8 mouse cellular contexts compared by ENCODE assay signal in genomic region chr10:76725682-76726285, GRCm38 (mm10). TPM values are rescaled to one million over a fixed set of nuclear protein-coding genes. Genes with fewer than 3 reads are reported as not detected.
DNase-seq lines count a peak whose midpoint lies in the region; ATAC-seq and TF ChIP-seq lines count a peak whose summit lies in the region.

TSS of gene Col6a1 (minus strand) at chr10:76726168.

- DNase-seq in layer of hippocampus, adult 18-20 months (ENCODE audit: low spot score in 2 of 2): no peak
- no peak for DNase-seq in layer of hippocampus, adult 9-11 months
- peak; percentile 27 for DNase-seq in brain, embryonic 14.5 days (ENCODE audit: low read depth)
- peak; percentile 47 to 57 for DNase-seq in heart, adult 2 months
- DNase-seq in kidney, postnatal 0 days (ENCODE audit: low spot score): peak; percentile 81
- DNase-seq in lung, adult 18-20 months: peak; percentile 4 to 46
- no peak for DNase-seq in B cell, adult 2 months

- H3K9ac ChIP-seq in heart, adult 2 months (ENCODE audit: low read depth, low read length): peak within 1 kb of the TSS; percentile 57
- peak within 1 kb of the TSS; percentile 51 for H3K9ac ChIP-seq in kidney, postnatal 0 days (ENCODE audit: low read depth, low read length)
- H3K9ac ChIP-seq in stomach, embryonic 14.5 days (replicated peaks; ENCODE audit: low read depth, low read length): peak within 1 kb of the TSS; percentile 70

- H3K79me2 ChIP-seq in heart, adult 2 months (replicated peaks; ENCODE audit: control insufficient read depth, insufficient read depth, low read length): no peaks in the 10 kb centered on the region

- TF ChIP-seq EP300 in heart, adult 2 months (IDR thresholded peaks at IDR 0.05; ENCODE audit: insufficient read depth, low read depth, low read length): no peak

- 36% methylated on average over 9 of the region's 9 CpGs for WGBS in heart, adult 2 months
- 19% methylated on average over 9 of the region's 9 CpGs for WGBS in kidney, postnatal 0 days
- WGBS in stomach, embryonic 14.5 days: 19% methylated on average over 9 of the region's 9 CpGs

- intact Hi-C loops in heart, adult 2 months (cut with DNase I): no loop called here

- TF ChIP-seq POLR2A in brain, embryonic 14.5 days (IDR thresholded peaks at IDR 0.05; ENCODE audit: borderline replicate concordance, extremely low read depth, insufficient read depth, insufficient read length, poor library complexity, severe bottlenecking): no peak
- no peak; the same call in none of the 2 replicates for TF ChIP-seq POLR2A in heart, adult 2 months (IDR thresholded peaks at IDR 0.05; ENCODE audit: insufficient read depth, low read depth, low read length)

- ATAC-seq in kidney, postnatal 0 days (replicated peaks; ENCODE audit: low FRiP score, low read depth): 0 out of 2 replicates have a peak, but pooled peaks have one; percentile 30
- peak; percentile 72; the same call in 1 of the 2 replicates for ATAC-seq in stomach, embryonic 14.5 days (ENCODE audit: insufficient number of reproducible peaks, insufficient read depth, low FRiP score, low read depth)

- peak within 1 kb of the TSS; percentile 48 for H3K4me3 ChIP-seq in heart, adult 2 months
- peak within 1 kb of the TSS; percentile 25 for H3K4me3 ChIP-seq in kidney, postnatal 0 days (replicated peaks; ENCODE audit: low read depth, low read length)
- peak within 1 kb of the TSS; percentile 37 for H3K4me3 ChIP-seq in stomach, embryonic 14.5 days (ENCODE audit: low read depth, low read length)

- peak within 1 kb of the TSS; percentile 54 for H3K4me2 ChIP-seq in kidney, postnatal 0 days (ENCODE audit: low read length)
- H3K4me2 ChIP-seq in stomach, embryonic 14.5 days (replicated peaks; ENCODE audit: low read depth, low read length): peak within 1 kb of the TSS; percentile 80

- no peaks in the 10 kb centered on the region for H3K36me3 ChIP-seq in heart, adult 2 months (ENCODE audit: control insufficient read depth, insufficient read depth, low read length)
- no peaks in the 10 kb centered on the region for H3K36me3 ChIP-seq in kidney, postnatal 0 days (ENCODE audit: insufficient read depth, low read length)
- H3K36me3 ChIP-seq in stomach, embryonic 14.5 days (ENCODE audit: control insufficient read depth, insufficient read depth, low read length): peaks cover 20% of the 10 kb centered on the region

- H3K27me3 ChIP-seq in heart, adult 2 months (ENCODE audit: control insufficient read depth, insufficient read depth, low read length): no peaks in the 10 kb centered on the region
- H3K27me3 ChIP-seq in kidney, postnatal 0 days (ENCODE audit: insufficient read depth, low read length): no peaks in the 10 kb centered on the region
- H3K27me3 ChIP-seq in stomach, embryonic 14.5 days (ENCODE audit: control insufficient read depth, insufficient read depth, low read length): no peaks in the 10 kb centered on the region

- H3K4me1 ChIP-seq in heart, adult 2 months (ENCODE audit: control insufficient read depth, insufficient read depth, low read length): peaks cover 6% of the 10 kb centered on the region
- no peaks in the 10 kb centered on the region for H3K4me1 ChIP-seq in kidney, postnatal 0 days (replicated peaks; ENCODE audit: insufficient read depth, low read length)
- peaks cover 7% of the 10 kb centered on the region; the same call in 1 of the 2 replicates for H3K4me1 ChIP-seq in stomach, embryonic 14.5 days (ENCODE audit: control insufficient read depth, insufficient read depth, low read length)

- H3K9me3 ChIP-seq in kidney, postnatal 0 days (replicated peaks; ENCODE audit: low read length): no peaks in the 10 kb centered on the region
- no peaks in the 10 kb centered on the region for H3K9me3 ChIP-seq in stomach, embryonic 14.5 days (ENCODE audit: control insufficient read depth, low read depth, low read length)

- no peak for TF ChIP-seq CTCF in brain, embryonic 14.5 days (IDR thresholded peaks at IDR 0.05; ENCODE audit: borderline replicate concordance, extremely low read depth, insufficient read depth, insufficient read length)
- no peak for TF ChIP-seq CTCF in heart, adult 2 months (IDR thresholded peaks at IDR 0.05)
- no peak for TF ChIP-seq CTCF in kidney, postnatal 0 days (IDR thresholded peaks at IDR 0.05; ENCODE audit: low read depth)

- H3K27ac ChIP-seq in heart, adult 2 months: peak within 1 kb of the TSS; percentile 76
- H3K27ac ChIP-seq in kidney, postnatal 0 days: 0 out of 2 replicates have a peak within 1 kb of the TSS, but pooled peaks have one; percentile 42
- H3K27ac ChIP-seq in stomach, embryonic 14.5 days (ENCODE audit: low read length): peak within 1 kb of the TSS; percentile 75

RNA-seq across cellular contexts. Expression of gene Col6a1, which starts in this region (rescaled TPM):
- total RNA-seq in layer of hippocampus, adult 18-20 months (2021): 10 to 100 TPM; 31.4 to 36.0 TPM
- 30.4 and 47.4 TPM in 2 replicates for polyA plus RNA-seq in brain, embryonic 14.5 days (2012; rRNA removed)
- total RNA-seq in heart, adult 2 months (2021): 10 to 100 TPM; 30.5 to 52.4 TPM
- 75.5 and 95.3 TPM in 2 replicates for polyA plus RNA-seq in heart, adult 2 months (2012; rRNA removed)
- 80.9 and 81.3 TPM in 2 replicates for polyA plus RNA-seq in kidney, postnatal 0 days (2015; fragmentation: Nextera tagmentation; extraction: Ambion mirVana)
- 275 and 292 TPM in 2 replicates for polyA plus RNA-seq in stomach, embryonic 14.5 days (2014; fragmentation: Nextera tagmentation; extraction: Ambion mirVana)

Comparison
In these comparisons a context has a peak if more than half of its experiments do, and no peak if none do; other contexts are left out.
1. DNase-seq: peak in brain, embryonic 14.5 days (single experiment), heart, adult 2 months (2 of 2), kidney, postnatal 0 days (single experiment) and lung, adult 18-20 months (2 of 2); none in layer of hippocampus, adult 18-20 months (0 of 2), layer of hippocampus, adult 9-11 months (single experiment) and B cell, adult 2 months (0 of 2).
2. Peak in every context shown above with its lines, with median percentiles within 50 percentile points of each other: H3K27ac ChIP-seq, H3K4me3 ChIP-seq and H3K9ac ChIP-seq.